Mouse (Mus musculus): Measurements from ENCODE around the gene Lcn2.

- TF ChIP-seq POLR2A (IDR thresholded peaks at IDR 0.05; ENCODE audit: extremely low read depth, insufficient read depth, low read length) (no peak), CTCF (IDR thresholded peaks at IDR 0.05; ENCODE audit: low read depth, low read length) (no peak)
These were observed 20.7 kb downstream of the Lcn2 start for GRCm38 (mm10) chr2:32367315-32367714.

Data from liver, adult 2 months (tissue).